Mouse (Mus musculus): Measurements from ENCODE around the gene Mcoln2. TPM values are rescaled to one million over a fixed set of nuclear protein-coding genes. Genes with fewer than 3 reads are reported as not detected.
A peak's percentile ranks its signal among the peaks of the same experiment; 100 is the strongest.

Gene Mcoln2
- polyA plus RNA-seq, 1 experiment from 2014 or later = 8.8 TPM

DNA sequence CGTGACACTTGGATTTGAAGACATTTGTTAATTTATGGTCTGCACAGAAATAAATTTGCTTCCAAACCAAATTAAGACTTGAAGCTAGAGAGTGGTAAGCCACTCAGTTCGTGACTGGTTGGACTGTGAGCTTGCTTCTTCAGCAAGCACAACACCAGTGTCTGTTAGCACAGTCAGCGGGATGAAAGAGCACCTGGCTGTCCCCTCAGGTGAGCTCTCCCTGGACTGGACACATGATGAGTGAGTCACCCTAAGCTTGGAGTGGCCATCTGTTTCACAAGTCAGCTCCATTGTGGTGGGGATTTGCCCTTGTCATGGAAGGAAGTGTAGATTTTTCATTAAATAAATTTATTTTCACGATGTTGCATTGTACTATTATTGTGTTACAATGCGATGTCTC is 45.5 kb downstream of the Mcoln2 start:
- Histone ChIP-seq H3K27me3 (replicated peaks; ENCODE audit: control insufficient read depth, insufficient read depth, low read length) (no peaks in the 10 kb centered on the region), H3K27ac (ENCODE audit: low read length) (no peak overlapping the region), H3K9me3 (ENCODE audit: control insufficient read depth, low read length) (no peaks in the 10 kb centered on the region), H3K9ac (ENCODE audit: low read depth, low read length) (no peak overlapping the region), H3K4me2 (ENCODE audit: low read depth, low read length) (no peak overlapping the region), H3K36me3 (ENCODE audit: control insufficient read depth, insufficient read depth, low read length) (no peaks in the 10 kb centered on the region), H3K4me1 (ENCODE audit: control insufficient read depth, insufficient read depth, low read length) (no peaks in the 10 kb centered on the region), H3K4me3 (ENCODE audit: low read length) (no peak overlapping the region)
- 84% methylated on average over 5 of the region's 5 CpGs for WGBS
- no peak for ATAC-seq

DNA sequence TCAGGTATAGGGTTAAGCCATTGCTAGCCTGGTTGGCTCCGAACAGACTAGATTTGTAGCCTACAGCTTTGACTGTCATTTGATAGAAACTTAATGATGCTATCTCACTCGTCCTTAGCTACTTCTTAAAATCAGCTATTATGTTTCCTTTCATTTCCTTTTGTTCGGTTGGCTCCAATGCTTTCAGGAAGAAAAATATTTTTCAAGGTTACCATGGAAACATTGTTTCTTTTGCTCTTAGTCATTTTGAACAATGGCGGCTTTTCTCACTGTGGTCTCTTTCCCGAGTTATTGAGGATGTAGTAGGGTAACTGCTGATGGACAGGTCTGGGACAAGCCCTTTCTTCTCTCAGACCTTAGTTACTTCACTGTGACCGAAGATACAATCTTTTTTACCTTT is 46.7 kb downstream of the Mcoln2 start:
- 65% methylated on average over 6 of the region's 6 CpGs for WGBS
- no peak overlapping the region for H3K4me3 ChIP-seq (ENCODE audit: low read length)
- H3K36me3 ChIP-seq (ENCODE audit: control insufficient read depth, insufficient read depth, low read length) = no peaks in the 10 kb centered on the region
- H3K9me3 ChIP-seq (ENCODE audit: control insufficient read depth, low read length) = no peaks in the 10 kb centered on the region
- H3K27me3 ChIP-seq (replicated peaks; ENCODE audit: control insufficient read depth, insufficient read depth, low read length) = no peaks in the 10 kb centered on the region
- H3K27ac ChIP-seq (ENCODE audit: low read length) = no peak overlapping the region
- no peak overlapping the region for H3K4me2 ChIP-seq (ENCODE audit: low read depth, low read length)
- H3K9ac ChIP-seq (ENCODE audit: low read depth, low read length) = no peak overlapping the region
- no peaks in the 10 kb centered on the region for H3K4me1 ChIP-seq (ENCODE audit: control insufficient read depth, insufficient read depth, low read length)
- ATAC-seq = peak; percentile 45

DNA sequence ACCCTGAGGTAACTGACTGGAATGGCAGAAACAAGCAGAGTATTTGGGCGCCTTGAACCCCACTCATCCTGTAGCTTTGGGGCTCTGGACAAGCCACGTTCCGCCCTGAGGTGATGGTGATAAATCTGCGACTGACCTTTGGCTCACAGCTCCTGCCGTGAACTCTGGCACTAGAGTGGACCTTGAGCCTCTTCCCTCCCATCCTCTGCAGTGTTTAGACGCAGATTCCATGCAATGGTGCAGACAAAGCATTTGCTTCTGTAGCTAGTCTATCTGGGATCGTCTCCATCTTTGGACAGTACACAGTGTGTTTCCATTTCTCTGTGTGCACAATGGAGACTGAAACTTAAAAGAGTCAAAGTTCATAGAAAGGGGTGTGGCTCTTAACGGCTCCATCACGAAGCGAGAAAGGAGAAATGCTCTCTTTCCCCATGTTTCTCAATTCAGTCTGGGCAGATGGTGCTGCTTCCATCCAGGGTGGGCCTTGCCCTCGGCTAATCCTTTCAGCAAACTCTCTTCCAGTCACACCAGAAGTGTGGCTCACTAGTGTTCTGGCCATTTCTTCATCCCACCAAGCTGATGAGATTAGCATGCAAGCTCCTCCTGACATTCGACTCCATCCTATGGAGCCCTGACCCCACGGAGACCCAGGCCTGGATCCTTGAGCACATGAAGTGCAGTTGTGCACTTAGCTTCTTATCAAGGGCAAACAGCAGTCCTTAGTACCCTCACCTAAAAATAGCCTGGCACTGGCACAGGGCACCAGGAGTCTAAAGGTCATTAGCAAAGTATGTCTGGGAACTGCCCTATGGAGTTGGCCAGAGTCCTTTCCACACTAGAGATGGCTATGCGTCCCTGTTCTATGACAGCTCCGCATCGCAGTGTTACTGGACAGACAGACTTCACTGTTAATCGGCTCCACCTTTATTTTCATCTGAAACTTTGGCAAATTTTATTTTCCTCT is 47.4 kb downstream of the Mcoln2 start:
- 64% methylated on average over 17 of the region's 17 CpGs for WGBS
- Histone ChIP-seq H3K27me3 (replicated peaks; ENCODE audit: control insufficient read depth, insufficient read depth, low read length) (no peaks in the 10 kb centered on the region), H3K9me3 (ENCODE audit: control insufficient read depth, low read length) (no peaks in the 10 kb centered on the region), H3K27ac (ENCODE audit: low read length) (no peak overlapping the region), H3K36me3 (ENCODE audit: control insufficient read depth, insufficient read depth, low read length) (no peaks in the 10 kb centered on the region), H3K4me1 (ENCODE audit: control insufficient read depth, insufficient read depth, low read length) (no peaks in the 10 kb centered on the region), H3K4me3 (ENCODE audit: low read length) (no peak overlapping the region), H3K9ac (ENCODE audit: low read depth, low read length) (no peak overlapping the region), H3K4me2 (ENCODE audit: low read depth, low read length) (no peak overlapping the region)
- ATAC-seq = peak; percentile 69

DNA sequence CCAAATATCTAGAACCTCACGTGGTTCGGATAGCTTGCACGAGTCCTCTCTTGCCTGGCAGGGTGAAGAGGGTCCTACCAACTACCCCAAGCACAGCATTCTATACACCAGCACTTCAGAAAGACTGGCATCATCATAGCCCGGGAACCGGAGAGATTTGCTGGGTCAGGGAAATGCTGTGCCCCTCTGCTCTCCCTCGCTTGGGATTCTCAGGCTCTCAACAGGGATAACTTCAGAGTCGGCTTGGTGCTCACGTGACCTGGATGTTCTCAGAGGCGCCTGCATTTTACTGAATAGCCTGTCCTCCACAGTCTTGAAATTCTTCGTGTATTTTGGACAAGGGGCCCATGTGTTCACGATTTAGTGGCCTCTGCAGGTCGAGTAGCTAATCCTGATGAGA is 48.2 kb downstream of the Mcoln2 start:
- H3K9me3 ChIP-seq (ENCODE audit: control insufficient read depth, low read length) = no peaks in the 10 kb centered on the region
- no peak overlapping the region for H3K4me2 ChIP-seq (ENCODE audit: low read depth, low read length)
- H3K4me3 ChIP-seq (ENCODE audit: low read length) = no peak overlapping the region
- H3K4me1 ChIP-seq (ENCODE audit: control insufficient read depth, insufficient read depth, low read length) = no peaks in the 10 kb centered on the region
- H3K9ac ChIP-seq (ENCODE audit: low read depth, low read length) = no peak overlapping the region
- 81% methylated on average over 12 of the region's 12 CpGs for WGBS
- H3K27me3 ChIP-seq (replicated peaks; ENCODE audit: control insufficient read depth, insufficient read depth, low read length) = no peaks in the 10 kb centered on the region
- H3K36me3 ChIP-seq (ENCODE audit: control insufficient read depth, insufficient read depth, low read length) = no peaks in the 10 kb centered on the region
- ATAC-seq = no peak
- no peak overlapping the region for H3K27ac ChIP-seq (ENCODE audit: low read length)

DNA sequence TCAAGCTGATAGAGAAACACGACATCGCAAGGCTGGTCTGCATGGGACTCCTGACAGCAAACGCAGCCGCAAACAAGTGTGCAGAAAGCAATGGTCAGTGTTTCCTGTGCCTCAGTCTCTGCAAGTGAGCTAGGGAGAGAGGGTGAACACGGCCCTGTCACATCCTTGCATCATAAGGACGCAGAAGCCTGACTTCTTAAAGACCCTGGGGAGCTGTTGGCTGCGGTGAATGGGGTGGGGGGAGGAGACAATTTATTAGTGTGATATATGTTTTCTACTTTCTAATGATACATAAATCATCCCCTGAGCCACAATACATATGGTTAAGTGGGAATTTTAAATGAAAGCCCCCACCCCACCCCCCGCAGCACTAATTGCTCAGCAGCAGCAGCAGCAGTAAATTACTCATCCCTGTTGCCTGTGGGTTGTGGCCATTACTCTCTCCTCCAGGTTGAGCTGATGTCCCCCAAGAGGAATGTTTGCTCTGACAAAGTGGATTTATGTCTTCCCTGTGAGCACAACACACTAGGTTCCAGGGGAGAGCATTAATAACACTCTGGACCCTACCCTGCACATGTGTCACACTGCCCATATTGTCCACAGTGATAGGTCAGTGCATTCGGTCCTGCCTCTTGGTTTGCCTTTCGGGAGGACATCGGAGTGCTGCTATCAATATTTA is 49.3 kb downstream of the Mcoln2 start:
- H3K4me1 ChIP-seq (ENCODE audit: control insufficient read depth, insufficient read depth, low read length) = no peaks in the 10 kb centered on the region
- no peaks in the 10 kb centered on the region for H3K27me3 ChIP-seq (replicated peaks; ENCODE audit: control insufficient read depth, insufficient read depth, low read length)
- H3K9me3 ChIP-seq (ENCODE audit: control insufficient read depth, low read length) = no peaks in the 10 kb centered on the region
- H3K4me2 ChIP-seq (ENCODE audit: low read depth, low read length) = no peak overlapping the region
- H3K27ac ChIP-seq (ENCODE audit: low read length) = no peak overlapping the region
- H3K4me3 ChIP-seq (ENCODE audit: low read length) = no peak overlapping the region
- 59% methylated on average over 11 of the region's 11 CpGs for WGBS
- no peak for ATAC-seq
- no peaks in the 10 kb centered on the region for H3K36me3 ChIP-seq (ENCODE audit: control insufficient read depth, insufficient read depth, low read length)
- H3K9ac ChIP-seq (ENCODE audit: low read depth, low read length) = no peak overlapping the region

DNA sequence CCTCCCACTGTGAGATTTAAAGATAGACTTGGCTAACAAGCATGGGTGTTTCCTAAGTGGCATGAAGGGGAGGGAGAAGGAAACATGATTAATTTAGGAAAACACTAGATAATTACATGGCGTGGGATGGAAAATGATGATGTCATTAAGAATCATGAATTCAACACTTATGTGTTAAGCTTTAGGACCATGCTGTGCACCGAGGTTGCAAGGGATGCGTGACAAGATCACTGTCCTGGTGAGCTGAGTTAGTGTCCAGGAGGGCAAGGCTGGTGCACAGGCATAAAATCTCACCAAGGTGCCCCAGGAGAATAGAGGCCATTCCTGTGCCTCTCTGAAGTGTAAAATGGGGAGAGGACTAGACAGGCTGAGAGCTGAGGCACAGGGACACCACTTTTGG is 49.9 kb downstream of the Mcoln2 start:
- no peak overlapping the region for H3K4me3 ChIP-seq (ENCODE audit: low read length)
- H3K27me3 ChIP-seq (replicated peaks; ENCODE audit: control insufficient read depth, insufficient read depth, low read length) = no peaks in the 10 kb centered on the region
- H3K4me2 ChIP-seq (ENCODE audit: low read depth, low read length) = no peak overlapping the region
- H3K9ac ChIP-seq (ENCODE audit: low read depth, low read length) = no peak overlapping the region
- 64% methylated on average over 3 of the region's 3 CpGs for WGBS
- H3K9me3 ChIP-seq (ENCODE audit: control insufficient read depth, low read length) = no peaks in the 10 kb centered on the region
- no peaks in the 10 kb centered on the region for H3K36me3 ChIP-seq (ENCODE audit: control insufficient read depth, insufficient read depth, low read length)
- H3K4me1 ChIP-seq (ENCODE audit: control insufficient read depth, insufficient read depth, low read length) = no peaks in the 10 kb centered on the region
- H3K27ac ChIP-seq (ENCODE audit: low read length) = no peak overlapping the region
- no peak for ATAC-seq

DNA sequence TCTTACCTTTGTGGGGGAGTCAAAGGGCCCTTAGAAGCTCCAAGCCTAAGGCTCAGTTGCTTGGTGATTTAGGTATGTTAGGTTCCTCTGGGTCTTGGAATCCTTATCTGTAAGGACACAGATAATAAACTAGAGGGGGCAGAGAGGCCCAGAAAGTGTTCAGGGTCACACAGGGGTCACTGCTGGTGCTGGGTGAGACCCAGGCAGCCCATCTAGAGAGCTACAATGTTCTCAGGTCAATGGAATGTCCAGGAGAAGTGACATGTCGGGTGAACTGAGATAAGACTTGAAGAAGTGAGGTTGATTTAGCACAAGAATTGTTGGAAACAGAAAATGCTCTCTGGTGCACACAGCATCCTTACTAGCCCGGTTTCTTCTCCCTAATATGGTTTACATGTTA is 54.7 kb downstream of the Mcoln2 start:
- Histone ChIP-seq H3K4me1 (ENCODE audit: control insufficient read depth, insufficient read depth, low read length) (no peaks in the 10 kb centered on the region), H3K9me3 (ENCODE audit: control insufficient read depth, low read length) (no peaks in the 10 kb centered on the region), H3K27ac (ENCODE audit: low read length) (no peak overlapping the region), H3K4me3 (ENCODE audit: low read length) (no peak overlapping the region), H3K36me3 (ENCODE audit: control insufficient read depth, insufficient read depth, low read length) (no peaks in the 10 kb centered on the region), H3K9ac (ENCODE audit: low read depth, low read length) (no peak overlapping the region), H3K4me2 (ENCODE audit: low read depth, low read length) (no peak overlapping the region), H3K27me3 (replicated peaks; ENCODE audit: control insufficient read depth, insufficient read depth, low read length) (no peaks in the 10 kb centered on the region)
- ATAC-seq = 0 out of 2 replicates have a peak, but pooled peaks have one; percentile 27
- WGBS = 23% methylated on average over 2 of the region's 2 CpGs

DNA sequence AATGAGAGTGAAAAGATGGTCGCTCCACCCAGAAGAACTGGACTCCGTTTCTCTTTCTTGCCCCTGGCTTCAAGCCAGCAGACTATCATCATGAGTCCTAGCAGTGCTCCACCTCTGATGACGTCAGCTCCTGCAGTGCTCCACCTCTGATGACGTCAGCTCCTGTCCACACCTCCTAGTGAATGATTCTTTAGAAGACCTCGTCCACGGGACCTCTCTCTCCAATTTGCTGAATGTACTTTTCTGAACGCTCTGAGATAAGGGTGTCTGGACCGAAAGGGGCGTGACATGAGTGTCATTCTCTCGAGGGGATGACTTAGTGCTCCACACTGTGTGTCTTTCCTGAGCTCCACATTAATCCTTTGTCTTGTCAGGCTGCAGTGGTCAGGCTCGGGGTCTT is 55.7 kb downstream of the Mcoln2 start:
- Histone ChIP-seq H3K9ac (ENCODE audit: low read depth, low read length) (no peak overlapping the region), H3K36me3 (ENCODE audit: control insufficient read depth, insufficient read depth, low read length) (no peaks in the 10 kb centered on the region), H3K27ac (ENCODE audit: low read length) (no peak overlapping the region), H3K9me3 (ENCODE audit: control insufficient read depth, low read length) (no peaks in the 10 kb centered on the region), H3K27me3 (replicated peaks; ENCODE audit: control insufficient read depth, insufficient read depth, low read length) (no peaks in the 10 kb centered on the region), H3K4me3 (ENCODE audit: low read length) (no peak overlapping the region), H3K4me2 (ENCODE audit: low read depth, low read length) (no peak overlapping the region), H3K4me1 (ENCODE audit: control insufficient read depth, insufficient read depth, low read length) (no peaks in the 10 kb centered on the region)
- 45% methylated on average over 11 of the region's 11 CpGs for WGBS
- peak; percentile 74 for ATAC-seq

DNA sequence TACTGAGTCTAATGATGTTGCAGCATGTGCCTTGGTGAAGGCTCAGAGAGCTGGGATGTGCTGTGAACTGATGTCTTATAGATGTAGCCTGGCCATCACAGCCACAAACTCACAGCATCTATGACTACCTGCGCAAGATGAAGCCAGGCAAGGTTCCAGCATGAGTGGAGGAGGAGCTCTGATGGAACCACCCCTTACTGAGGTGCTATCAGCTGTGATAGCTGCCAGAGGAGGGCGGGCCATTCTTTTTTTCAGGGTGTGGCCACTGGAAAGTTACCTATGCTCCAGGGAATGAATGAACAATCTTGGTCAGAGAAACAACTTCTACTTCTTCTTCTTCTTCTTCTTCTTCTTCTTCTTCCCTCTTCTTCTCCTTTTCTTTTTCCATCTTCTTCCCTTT is 57.0 kb downstream of the Mcoln2 start:
- no peak overlapping the region for H3K9ac ChIP-seq (ENCODE audit: low read depth, low read length)
- no peak overlapping the region for H3K27ac ChIP-seq (ENCODE audit: low read length)
- no peaks in the 10 kb centered on the region for H3K36me3 ChIP-seq (ENCODE audit: control insufficient read depth, insufficient read depth, low read length)
- 81% methylated on average over 2 of the region's 2 CpGs for WGBS
- no peaks in the 10 kb centered on the region for H3K9me3 ChIP-seq (ENCODE audit: control insufficient read depth, low read length)
- peak; percentile 53; the same call in 1 of the 2 replicates for ATAC-seq
- H3K27me3 ChIP-seq (replicated peaks; ENCODE audit: control insufficient read depth, insufficient read depth, low read length) = no peaks in the 10 kb centered on the region
- no peaks in the 10 kb centered on the region for H3K4me1 ChIP-seq (ENCODE audit: control insufficient read depth, insufficient read depth, low read length)
- H3K4me2 ChIP-seq (ENCODE audit: low read depth, low read length) = no peak overlapping the region
- H3K4me3 ChIP-seq (ENCODE audit: low read length) = no peak overlapping the region

Data from intestine, embryonic 16.5 days (tissue).